ENCODE assay signal across 27 mouse cellular contexts in the genomic region with DNA sequence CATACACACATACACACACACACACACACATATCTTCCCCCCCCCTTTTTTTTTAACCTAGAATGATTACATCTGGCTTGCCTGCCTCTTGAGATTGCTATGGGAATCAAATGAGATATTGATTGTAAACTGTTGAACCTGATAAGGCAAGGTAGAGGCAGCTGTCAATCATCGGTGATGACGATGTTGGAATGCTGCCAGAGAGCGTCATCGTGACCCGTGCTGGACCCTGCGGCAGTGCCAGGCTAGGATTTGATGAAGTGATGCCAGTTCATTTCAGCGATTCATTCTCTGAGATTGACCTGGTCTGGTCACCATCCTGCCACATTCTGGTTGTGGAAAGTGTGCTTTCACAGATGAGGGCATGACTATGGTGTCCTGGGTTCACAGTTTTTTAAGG.
"Had no signal": no experiment of that assay in that cellular context is flagged by ENCODE, and none has a peak within 500 bp of the region (broad histone marks: within the 10 kb centered on the region; RNA-seq: fewer than 3 reads in every experiment).

No protein-coding gene starts in this region.

- H3K27ac ChIP-seq: hindbrain, embryonic 10.5 days; hindbrain, embryonic 12.5 days; hindbrain, embryonic 14.5 days; intestine, embryonic 15.5 days; kidney, embryonic 15.5 days; kidney, postnatal 0 days; limb, embryonic 13.5 days; limb, embryonic 15.5 days; liver, embryonic 13.5 days; liver, embryonic 15.5 days had no signal

- H3K4me3 ChIP-seq: heart, embryonic 10.5 days; heart, embryonic 12.5 days; hindbrain, embryonic 10.5 days; hindbrain, embryonic 12.5 days; intestine, embryonic 15.5 days; kidney, embryonic 15.5 days; limb, embryonic 13.5 days; limb, embryonic 15.5 days; liver, embryonic 13.5 days; liver, embryonic 15.5 days had no signal

- H3K4me2 ChIP-seq: heart, embryonic 12.5 days; hindbrain, embryonic 12.5 days; hindbrain, embryonic 14.5 days; intestine, embryonic 15.5 days; kidney, embryonic 15.5 days; limb, embryonic 13.5 days; limb, embryonic 15.5 days; liver, embryonic 13.5 days; liver, embryonic 15.5 days had no signal

- H3K9ac ChIP-seq: heart, embryonic 12.5 days; hindbrain, embryonic 12.5 days; hindbrain, embryonic 14.5 days; intestine, embryonic 15.5 days; kidney, embryonic 15.5 days; limb, embryonic 13.5 days; limb, embryonic 15.5 days; liver, embryonic 13.5 days; liver, embryonic 15.5 days had no signal

- H3K4me1 ChIP-seq: hindbrain, embryonic 12.5 days; liver, embryonic 13.5 days; liver, embryonic 15.5 days had no signal

- H3K36me3 ChIP-seq: heart, embryonic 10.5 days; heart, embryonic 12.5 days; hindbrain, embryonic 10.5 days; hindbrain, embryonic 12.5 days; intestine, embryonic 15.5 days; kidney, embryonic 15.5 days; limb, embryonic 13.5 days; limb, embryonic 15.5 days; liver, embryonic 13.5 days; liver, embryonic 15.5 days had no signal

- ATAC-seq: hindbrain, embryonic 16.5 days; inflammation-experienced regulatory T-cells, adult 6 months; intestine, embryonic 15.5 days had no signal

- H3K27me3 ChIP-seq: heart, embryonic 12.5 days; hindbrain, embryonic 12.5 days; intestine, embryonic 15.5 days; kidney, embryonic 15.5 days; limb, embryonic 13.5 days; limb, embryonic 15.5 days; liver, embryonic 13.5 days; liver, embryonic 15.5 days had no signal

- DNase-seq: gastrocnemius, postnatal 10 days; gastrocnemius, postnatal 25 days; heart, adult 18-20 months; heart, postnatal 10 days; heart, postnatal 4 days; kidney, adult 11 months; kidney, adult 2 months; kidney, adult 9 months; kidney, postnatal 14 days; kidney, postnatal 36 days; layer of hippocampus, adult 9-11 months; layer of hippocampus, postnatal 36 days; left cerebral cortex, postnatal 4 days; liver, embryonic 13.5 days had no signal

- H3K9me3 ChIP-seq: heart, embryonic 10.5 days; heart, embryonic 12.5 days; hindbrain, embryonic 10.5 days; hindbrain, embryonic 12.5 days; intestine, embryonic 15.5 days; kidney, embryonic 15.5 days; limb, embryonic 13.5 days; limb, embryonic 15.5 days; liver, embryonic 13.5 days; liver, embryonic 15.5 days had no signal
